Mouse (Mus musculus): Measurements from ENCODE around the gene E130114P18Rik. TPM values are rescaled to one million over a fixed set of nuclear protein-coding genes. Genes with fewer than 3 reads are reported as not detected.

The E130114P18Rik gene
- polyA plus RNA-seq, 1 experiment from 2014 or later = 12.7 TPM

- ATAC-seq (replicated peaks) = no peak
- Histone ChIP-seq H3K9me3 (no peaks in the 10 kb centered on the region), H3K36me3 (replicated peaks) (no peaks in the 10 kb centered on the region), H3K4me1 (no peaks in the 10 kb centered on the region), H3K9ac (no peak overlapping the region), H3K4me3 (no peak overlapping the region), H3K27me3 (replicated peaks) (no peaks in the 10 kb centered on the region), H3K27ac (no peak overlapping the region), H3K4me2 (no peak overlapping the region)
- 81% methylated on average over 1 of the region's 1 CpGs for WGBS
These were observed 188.1 kb downstream of the E130114P18Rik start for GRCm38 (mm10) chr4:97589790-97590189.

- Histone ChIP-seq H3K4me3 (no peak overlapping the region), H3K9me3 (no peaks in the 10 kb centered on the region), H3K27me3 (replicated peaks) (no peaks in the 10 kb centered on the region), H3K36me3 (replicated peaks) (no peaks in the 10 kb centered on the region), H3K4me1 (peaks cover 6% of the 10 kb centered on the region; the same call in 1 of the 2 replicates), H3K4me2 (no peak overlapping the region), H3K9ac (no peak overlapping the region), H3K27ac (no peak overlapping the region)
- WGBS = 70% methylated on average over 9 of the region's 9 CpGs
- no peak for ATAC-seq (replicated peaks)
These were observed 190.4 kb downstream of the E130114P18Rik start for GRCm38 (mm10) chr4:97587412-97588010.

DNA sequence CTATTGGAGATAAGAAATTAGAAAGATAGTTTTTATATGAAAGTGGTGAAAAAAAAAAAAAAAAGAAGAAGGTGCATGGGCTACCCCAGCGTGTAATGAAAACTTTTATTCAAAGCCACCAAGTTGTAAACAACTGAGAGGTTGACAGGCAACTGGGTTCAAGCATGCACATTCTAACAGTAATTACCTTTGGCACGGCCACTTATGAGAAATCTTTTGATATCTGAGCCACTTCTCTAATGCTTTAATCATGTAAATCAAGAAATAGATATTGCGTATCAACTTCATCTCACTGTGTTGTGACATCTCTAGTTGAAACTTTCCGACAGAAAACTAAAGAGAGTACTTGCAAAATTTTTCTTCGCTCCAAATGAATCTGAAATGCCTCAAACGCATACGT, 192.7 kb downstream of the E130114P18Rik start:
- ATAC-seq (replicated peaks) = no peak
- Histone ChIP-seq H3K9ac (no peak overlapping the region), H3K9me3 (no peaks in the 10 kb centered on the region), H3K4me2 (no peak overlapping the region), H3K36me3 (replicated peaks) (no peaks in the 10 kb centered on the region), H3K27ac (no peak overlapping the region), H3K4me3 (no peak overlapping the region), H3K4me1 (peaks cover 6% of the 10 kb centered on the region; the same call in 1 of the 2 replicates), H3K27me3 (replicated peaks) (no peaks in the 10 kb centered on the region)
- 71% methylated on average over 7 of the region's 7 CpGs for WGBS

- H3K9ac ChIP-seq = no peak overlapping the region
- H3K9me3 ChIP-seq = no peaks in the 10 kb centered on the region
- H3K4me3 ChIP-seq = peak overlapping the region; percentile 26
- no peak overlapping the region; the same call in 1 of the 2 replicates for H3K27ac ChIP-seq
- H3K4me1 ChIP-seq = peaks cover 6% of the 10 kb centered on the region; the same call in 1 of the 2 replicates
- no peaks in the 10 kb centered on the region for H3K36me3 ChIP-seq (replicated peaks)
- H3K27me3 ChIP-seq (replicated peaks) = no peaks in the 10 kb centered on the region
- ATAC-seq (replicated peaks) = no peak
- H3K4me2 ChIP-seq = peak overlapping the region; percentile 21
- WGBS = 32% methylated on average over 9 of the region's 9 CpGs
These were observed 193.3 kb downstream of the E130114P18Rik start for GRCm38 (mm10) chr4:97584445-97585130.

DNA sequence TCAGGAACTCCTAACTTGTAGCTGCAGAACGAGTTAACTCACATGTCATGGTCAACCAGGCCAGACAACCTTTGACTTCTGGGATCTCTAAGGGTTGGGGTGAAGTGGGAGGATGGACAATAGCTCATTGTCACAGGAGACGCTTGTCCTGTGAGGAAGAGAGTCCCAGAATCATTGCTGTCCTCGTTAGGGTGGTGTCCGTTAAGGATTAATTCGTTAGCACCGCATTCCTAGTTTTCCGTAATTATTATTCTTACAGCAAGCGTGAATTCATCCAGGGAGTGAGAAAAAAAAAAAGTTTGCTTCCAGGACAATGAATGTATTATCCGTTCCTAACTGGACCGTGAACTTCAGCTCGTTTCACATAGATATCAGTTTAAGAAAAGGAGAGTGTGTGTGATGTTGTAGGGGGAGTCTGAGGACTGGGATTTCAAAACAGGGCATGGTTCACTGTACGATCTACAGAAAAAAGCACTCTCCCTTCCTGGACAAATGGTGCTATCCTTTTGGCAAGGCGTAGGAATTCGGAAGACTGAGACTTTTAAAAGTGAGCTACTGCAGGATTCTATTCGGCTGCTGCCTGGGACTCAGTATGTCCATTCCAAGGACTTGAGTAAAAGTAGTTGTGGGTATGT, 195.0 kb downstream of the E130114P18Rik start:
- Histone ChIP-seq H3K36me3 (replicated peaks) (no peaks in the 10 kb centered on the region), H3K27me3 (replicated peaks) (no peaks in the 10 kb centered on the region), H3K4me3 (peak overlapping the region; percentile 26), H3K9me3 (no peaks in the 10 kb centered on the region), H3K4me1 (peaks cover 9% of the 10 kb centered on the region; the same call in 1 of the 2 replicates), H3K4me2 (peak overlapping the region; percentile 35), H3K9ac (0 out of 2 replicates have a peak overlapping the region, but pooled peaks have one; percentile 10), H3K27ac (peak overlapping the region; percentile 74)
- ATAC-seq (replicated peaks) = no peak
- WGBS = 26% methylated on average over 15 of the region's 15 CpGs

- ATAC-seq (replicated peaks) = no peak
- no peaks in the 10 kb centered on the region for H3K9me3 ChIP-seq
- H3K4me1 ChIP-seq = peaks cover 9% of the 10 kb centered on the region; the same call in 1 of the 2 replicates
- H3K27ac ChIP-seq = peak overlapping the region; percentile 74; the same call in 1 of the 2 replicates
- H3K27me3 ChIP-seq (replicated peaks) = no peaks in the 10 kb centered on the region
- H3K36me3 ChIP-seq (replicated peaks) = no peaks in the 10 kb centered on the region
- H3K9ac ChIP-seq = no peak overlapping the region
- H3K4me2 ChIP-seq = peak overlapping the region; percentile 35
- H3K4me3 ChIP-seq = peak overlapping the region; percentile 26
- WGBS = 44% methylated on average over 3 of the region's 3 CpGs
These were observed 195.8 kb downstream of the E130114P18Rik start for GRCm38 (mm10) chr4:97582064-97582415.

DNA sequence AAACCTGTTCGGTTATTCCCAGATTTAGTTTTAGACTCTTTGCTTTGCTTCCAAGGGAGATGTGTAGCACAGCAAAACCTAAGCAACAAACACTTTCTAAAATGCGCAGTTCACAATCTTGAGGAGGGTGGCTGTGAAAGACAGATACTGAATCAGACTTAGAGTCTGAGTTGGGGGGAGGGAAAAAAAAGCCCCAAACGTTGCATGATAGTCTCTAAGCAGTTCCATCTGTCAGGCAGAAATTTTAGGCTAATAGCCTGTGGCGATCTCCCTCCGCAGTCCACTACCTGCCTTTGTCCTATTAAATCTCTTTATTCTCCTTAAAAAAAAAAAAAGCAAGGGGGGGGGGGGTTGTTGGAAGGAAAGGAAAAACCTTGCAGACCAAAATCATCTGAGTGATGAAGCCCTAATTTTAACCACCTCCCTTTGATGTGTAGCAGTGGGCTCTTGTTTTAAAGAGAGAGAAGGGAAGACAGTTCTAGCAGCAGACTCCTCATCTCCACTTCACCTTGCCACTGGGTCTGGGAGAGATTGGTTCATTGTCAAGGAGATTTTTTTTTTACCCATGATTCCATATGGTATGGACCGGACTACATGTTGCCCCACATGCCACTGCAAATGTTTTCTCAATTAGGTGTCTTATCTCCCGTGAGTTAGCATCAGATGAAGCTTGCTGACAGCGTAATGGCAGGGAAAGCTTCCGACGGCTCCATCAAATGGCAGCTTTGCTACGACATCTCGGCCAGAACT, 196.4 kb downstream of the E130114P18Rik start:
- no peaks in the 10 kb centered on the region for H3K27me3 ChIP-seq (replicated peaks)
- H3K36me3 ChIP-seq (replicated peaks) = no peaks in the 10 kb centered on the region
- H3K4me3 ChIP-seq = peak overlapping the region; percentile 26
- H3K4me2 ChIP-seq = peak overlapping the region; percentile 35
- H3K4me1 ChIP-seq = peaks cover 9% of the 10 kb centered on the region; the same call in 1 of the 2 replicates
- 30% methylated on average over 12 of the region's 12 CpGs for WGBS
- no peaks in the 10 kb centered on the region for H3K9me3 ChIP-seq
- H3K9ac ChIP-seq = no peak overlapping the region
- ATAC-seq (replicated peaks) = no peak
- peak overlapping the region; percentile 74; the same call in 1 of the 2 replicates for H3K27ac ChIP-seq

DNA sequence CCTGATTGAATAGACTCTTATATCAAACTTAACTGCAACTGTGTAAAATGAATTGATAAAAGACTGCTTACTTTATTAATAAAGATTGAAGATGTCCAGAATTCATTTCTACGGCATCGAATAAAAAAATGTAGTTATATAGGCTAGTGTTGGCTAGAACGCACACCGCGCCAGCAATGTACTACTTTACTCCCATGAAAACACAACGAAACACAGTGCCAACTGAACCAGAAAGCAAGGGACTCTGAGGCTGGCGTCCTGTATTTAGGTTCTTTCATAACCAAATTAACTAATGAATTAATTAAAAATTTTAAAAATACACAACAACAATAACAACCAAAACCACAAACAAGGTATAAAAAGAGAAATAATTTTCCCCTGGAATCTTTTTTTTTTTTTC, 197.0 kb downstream of the E130114P18Rik start:
- no peaks in the 10 kb centered on the region for H3K36me3 ChIP-seq (replicated peaks)
- H3K9ac ChIP-seq = no peak overlapping the region
- no peaks in the 10 kb centered on the region for H3K9me3 ChIP-seq
- 59% methylated on average over 7 of the region's 7 CpGs for WGBS
- no peaks in the 10 kb centered on the region for H3K27me3 ChIP-seq (replicated peaks)
- no peak overlapping the region for H3K4me3 ChIP-seq
- H3K4me2 ChIP-seq = peak overlapping the region; percentile 35; the same call in 1 of the 2 replicates
- H3K27ac ChIP-seq = 0 out of 2 replicates have a peak overlapping the region, but pooled peaks have one; percentile 74
- ATAC-seq (replicated peaks) = no peak
- H3K4me1 ChIP-seq = peaks cover 9% of the 10 kb centered on the region; the same call in 1 of the 2 replicates

DNA sequence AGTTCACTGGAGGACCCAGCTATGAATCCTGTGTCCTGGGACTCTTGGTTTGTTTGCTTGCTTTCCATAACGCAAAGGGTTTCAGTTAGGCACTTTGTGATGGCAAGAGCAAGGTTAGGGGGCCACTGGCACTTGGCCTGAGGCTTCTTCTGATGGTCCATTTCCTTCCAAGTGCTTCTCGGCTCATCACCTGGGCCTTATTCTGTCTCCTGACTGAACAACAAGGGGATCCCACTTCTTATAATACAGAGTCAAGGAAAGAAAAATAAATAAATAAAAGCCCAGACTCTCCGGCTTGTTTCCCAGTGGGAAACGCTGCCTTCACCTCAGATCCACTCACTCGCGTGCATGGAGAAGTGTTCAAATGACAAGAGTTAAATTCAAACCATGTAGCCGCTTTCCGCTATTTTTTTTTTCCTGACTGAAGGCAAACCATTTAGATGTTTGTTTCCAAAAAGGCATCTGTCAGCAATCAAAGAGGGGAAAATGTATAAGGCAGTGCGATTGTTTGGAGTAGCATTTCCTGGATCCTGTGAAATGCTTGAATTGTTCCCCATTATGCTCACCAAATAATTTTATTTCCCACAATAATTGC, 199.2 kb downstream of the E130114P18Rik start:
- no peak overlapping the region for H3K4me2 ChIP-seq
- H3K4me3 ChIP-seq = no peak overlapping the region
- WGBS = 70% methylated on average over 9 of the region's 9 CpGs
- H3K9ac ChIP-seq = no peak overlapping the region
- H3K36me3 ChIP-seq (replicated peaks) = no peaks in the 10 kb centered on the region
- H3K4me1 ChIP-seq = peaks cover 9% of the 10 kb centered on the region; the same call in 1 of the 2 replicates
- ATAC-seq (replicated peaks) = no peak
- H3K27ac ChIP-seq = no peak overlapping the region
- H3K9me3 ChIP-seq = no peaks in the 10 kb centered on the region
- no peaks in the 10 kb centered on the region for H3K27me3 ChIP-seq (replicated peaks)

GRCm38 (mm10) chr4:97577431-97577830, 200.4 kb downstream of the E130114P18Rik start:
- 70% methylated on average over 5 of the region's 5 CpGs for WGBS
- Histone ChIP-seq H3K4me3 (no peak overlapping the region), H3K27ac (no peak overlapping the region), H3K27me3 (replicated peaks) (no peaks in the 10 kb centered on the region), H3K36me3 (replicated peaks) (no peaks in the 10 kb centered on the region), H3K4me1 (0 out of 2 replicates have a peak, but pooled peaks cover 3% of the 10 kb centered on the region), H3K9ac (no peak overlapping the region), H3K4me2 (no peak overlapping the region), H3K9me3 (no peaks in the 10 kb centered on the region)
- ATAC-seq (replicated peaks) = no peak

DNA sequence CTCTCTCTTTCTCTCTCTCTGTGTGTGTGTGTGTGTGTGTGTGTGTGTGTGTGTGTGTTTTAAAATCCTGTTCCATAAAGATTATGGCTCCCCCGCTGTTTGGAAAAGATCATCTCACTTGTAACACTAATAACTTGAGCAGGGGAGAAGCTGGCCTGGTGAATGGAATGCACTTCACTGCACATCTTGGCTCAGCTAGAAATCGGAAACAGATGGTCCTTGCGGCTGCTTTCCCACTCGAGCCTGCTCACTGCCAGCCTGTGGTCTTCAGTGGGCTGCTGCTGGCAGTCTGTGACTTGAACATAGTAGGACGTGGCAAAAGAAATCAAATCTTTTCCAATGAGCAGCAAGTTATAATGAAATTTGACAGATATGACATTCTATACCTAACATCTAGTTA, 202.4 kb downstream of the E130114P18Rik start:
- no peak for ATAC-seq (replicated peaks)
- Histone ChIP-seq H3K9me3 (no peaks in the 10 kb centered on the region), H3K4me1 (0 out of 2 replicates have a peak, but pooled peaks cover 3% of the 10 kb centered on the region), H3K4me3 (no peak overlapping the region), H3K36me3 (replicated peaks) (no peaks in the 10 kb centered on the region), H3K4me2 (no peak overlapping the region), H3K9ac (no peak overlapping the region), H3K27ac (no peak overlapping the region), H3K27me3 (replicated peaks) (no peaks in the 10 kb centered on the region)
- 28% methylated on average over 5 of the region's 5 CpGs for WGBS
